Mouse (Mus musculus) layer of hippocampus, adult 18-20 months (tissue): ENCODE data around the gene Hap1. TPM values are rescaled to one million over a fixed set of nuclear protein-coding genes. Genes with fewer than 3 reads are reported as not detected.

ENCODE experiments used
- DNase-seq, 2 experiments: peaks; one replicate each; pipeline ENCODE4 v3.0.0; 2022; ENCODE audit warnings: low spot score in 2 of 2
- long read RNA-seq: library from polyadenylated mRNA; stranded (forward); transcript quantifications from one replicate; pipeline ENCODE4 v2.0.0, GENCODE M21; 2021
- total RNA-seq, 2 experiments: library from RNA; stranded (reverse); gene quantifications; 2 replicates each; pipeline ENCODE4 v1.2.3; 2021

Hap1 gene
- 100 to 1,000 TPM; 186 to 208 TPM for total RNA-seq
- long read RNA-seq, transcript Hap1-201 (11 exons, 2,120 nt): major isoform, 23 of 137 reads
- long read RNA-seq, partial matches to known transcripts: 23 of 137 reads
- long read RNA-seq, other reads (novel, unspliced or antisense): 91 of 137 reads

- DNase-seq: peak; percentile 68 to 83
These were observed at the start of gene Hap1 for GRCm38 (mm10) chr11:100355972-100356818. Gene Hap1, minus strand, starts transcription at chr11:100356128.

- DNase-seq: no peak
These were observed 48.6 kb upstream of the Hap1 start for GRCm38 (mm10) chr11:100404456-100405074.

DNA sequence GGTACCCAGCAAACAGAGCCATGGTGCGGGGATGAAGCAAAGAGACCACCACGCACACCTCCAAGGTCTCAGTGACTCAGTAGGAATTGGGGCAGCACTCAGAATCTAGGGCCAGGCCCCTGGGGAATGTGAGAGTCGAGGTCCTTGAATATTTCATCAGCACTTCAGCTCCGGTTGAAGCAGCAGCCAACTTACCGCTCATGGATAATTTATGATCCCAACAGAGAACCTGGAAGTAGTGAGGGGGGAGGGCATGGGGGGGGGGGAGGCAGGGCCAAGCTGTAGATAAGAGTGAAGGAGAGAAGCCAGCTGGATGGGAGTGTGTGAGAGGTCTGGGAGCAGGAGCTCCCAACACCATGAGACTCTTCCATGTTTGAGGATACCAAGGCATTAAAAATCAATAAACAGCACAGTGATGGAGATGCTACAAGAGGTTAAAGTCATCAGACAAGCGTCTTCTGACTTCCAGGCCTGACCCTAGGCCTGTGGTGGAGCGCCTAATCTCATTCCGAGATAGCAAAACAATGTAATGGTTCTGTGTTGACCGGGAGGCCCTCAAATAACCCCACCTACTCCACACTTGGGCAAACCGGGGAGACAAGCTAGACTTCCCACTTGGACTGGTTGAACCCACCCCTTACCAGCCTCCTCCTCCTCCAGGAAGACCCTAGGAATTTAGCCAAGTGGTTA, 47.7 kb upstream of the Hap1 start:
- no peak for DNase-seq

- no peak for DNase-seq
These were observed 46.8 kb upstream of the Hap1 start for GRCm38 (mm10) chr11:100402682-100403081.

GRCm38 (mm10) chr11:100402240-100402639, 46.3 kb upstream of the Hap1 start:
- DNase-seq: no peak

DNA sequence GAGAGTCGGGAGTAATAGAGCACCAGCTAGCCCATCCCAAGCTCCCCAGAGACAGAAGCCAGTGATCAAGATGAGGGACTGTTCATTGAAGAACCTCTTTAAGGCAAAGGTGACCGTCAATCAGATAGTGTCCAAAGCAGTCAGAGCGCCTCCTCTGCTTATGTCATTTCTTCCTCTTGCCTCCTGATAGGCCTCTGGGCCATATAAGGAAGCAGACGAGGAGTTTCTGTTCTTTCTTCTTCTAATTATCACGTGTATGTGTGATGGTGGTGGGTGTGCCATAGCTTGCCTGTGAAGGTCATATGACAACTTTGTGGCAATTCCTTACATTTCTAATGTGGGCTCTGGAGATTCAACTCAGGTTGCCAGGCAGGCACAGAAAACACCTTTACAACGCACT, 44.9 kb upstream of the Hap1 start:
- no peak for DNase-seq

GRCm38 (mm10) chr11:100399727-100400538, 44.0 kb upstream of the Hap1 start:
- DNase-seq: no peak

- DNase-seq: no peak
These were observed 43.4 kb upstream of the Hap1 start for GRCm38 (mm10) chr11:100399320-100399719.

DNA sequence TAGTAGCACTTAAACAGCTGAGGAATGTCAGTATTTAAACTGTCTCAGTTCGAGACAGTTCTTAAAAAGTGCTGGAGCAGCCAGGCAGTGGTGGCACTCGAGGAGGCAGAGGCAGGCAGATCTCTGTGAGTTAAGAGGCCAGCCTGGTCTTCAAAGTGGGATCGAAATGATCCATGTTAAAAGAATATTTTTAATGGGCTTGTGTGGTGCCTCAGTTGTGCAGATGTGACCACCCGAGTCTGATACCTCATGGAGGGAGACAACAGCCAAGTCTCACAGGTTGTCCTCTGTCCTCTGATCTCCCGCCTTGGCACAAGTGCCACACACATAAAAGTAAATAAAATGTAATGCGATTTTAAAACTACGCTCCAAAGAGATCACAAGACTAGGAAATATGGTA, 42.6 kb upstream of the Hap1 start:
- DNase-seq: no peak

- DNase-seq: peak; percentile 99 to 100
These were observed 41.9 kb upstream of the Hap1 start, which contains the start of gene Jup for GRCm38 (mm10) chr11:100397600-100398389. Gene Jup, minus strand, starts transcription at chr11:100397763.

- DNase-seq: peak in 1 of 2 experiments; percentile 18
These were observed 41.1 kb upstream of the Hap1 start for GRCm38 (mm10) chr11:100396886-100397599.

- DNase-seq: no peak
These were observed 40.1 kb upstream of the Hap1 start for GRCm38 (mm10) chr11:100395861-100396631.

- DNase-seq: no peak
These were observed 39.3 kb upstream of the Hap1 start for GRCm38 (mm10) chr11:100395200-100395599.

DNA sequence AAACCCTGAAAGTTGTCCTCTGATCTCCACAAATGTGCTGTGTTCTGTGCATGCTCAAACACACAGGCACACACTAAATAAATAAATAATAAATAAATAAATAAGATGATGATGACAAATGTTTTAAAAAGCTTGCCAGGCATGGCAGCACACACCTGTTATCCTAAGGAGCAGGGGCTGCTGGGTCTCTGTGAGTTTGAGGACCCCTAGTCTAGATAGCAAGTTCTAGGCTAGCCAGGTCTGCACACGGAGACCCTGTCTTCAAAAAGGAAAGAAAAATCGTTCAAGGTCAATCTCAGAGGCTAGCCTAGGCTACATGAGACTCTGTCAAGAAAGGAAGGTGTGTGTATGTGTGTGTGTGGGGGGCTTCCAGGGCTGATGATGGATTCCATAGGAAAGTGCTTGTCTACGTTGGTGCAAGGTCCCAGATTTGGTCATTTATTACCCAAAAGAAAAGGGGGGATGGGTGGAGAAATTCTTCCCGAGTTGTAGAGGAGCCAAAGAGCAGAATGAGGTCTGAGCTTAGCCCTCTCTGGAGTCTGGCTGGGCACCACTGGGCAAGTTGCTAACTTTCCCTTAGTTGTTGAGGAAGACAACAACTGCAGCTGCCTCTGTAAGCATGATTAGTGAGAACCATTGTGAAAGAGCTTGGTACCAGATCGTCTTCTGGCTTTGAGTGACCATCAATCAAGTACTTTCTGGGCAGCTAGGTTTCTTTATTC, 38.6 kb upstream of the Hap1 start:
- no peak for DNase-seq

GRCm38 (mm10) chr11:100393733-100394132, 37.8 kb upstream of the Hap1 start:
- no peak for DNase-seq

DNA sequence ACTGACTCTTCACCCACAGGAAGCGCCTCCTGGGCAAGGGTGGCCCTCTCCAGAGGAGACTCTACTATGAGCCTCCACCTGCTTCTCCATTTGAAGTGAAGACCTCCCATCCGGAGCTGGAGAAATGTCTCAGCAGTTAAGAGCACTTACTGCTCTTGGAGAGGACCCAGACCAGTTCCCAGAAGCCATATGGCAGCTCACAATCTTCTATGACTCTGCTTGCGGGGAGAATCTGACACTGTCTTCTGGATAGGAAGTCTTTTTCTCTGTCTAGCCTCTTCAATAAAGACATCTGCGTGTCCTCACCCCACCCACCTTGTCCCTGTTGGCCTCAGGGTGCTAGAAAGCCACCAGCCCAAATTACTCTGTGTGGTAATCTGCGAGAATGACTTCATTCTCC, 37.0 kb upstream of the Hap1 start:
- DNase-seq: peak in 1 of 2 experiments; percentile 32

- DNase-seq: no peak
These were observed 36.0 kb upstream of the Hap1 start for GRCm38 (mm10) chr11:100391884-100392345.
